Mouse (Mus musculus): ENCODE measurements around the gene Elavl3. TPM values are rescaled to one million over a fixed set of nuclear protein-coding genes. Genes with fewer than 3 reads are reported as not detected.
A peak's percentile ranks its signal among the peaks of the same experiment; 100 is the strongest.

The Elavl3 gene
- polyA plus RNA-seq, 1 experiment from 2014 or later: 0.11 TPM

GRCm38 (mm10) chr9:22067195-22067594 is 15.4 kb upstream of the Elavl3 start:
- no peak overlapping the region for H3K27ac ChIP-seq (replicated peaks; ENCODE audit: low read depth, low read length)
- H3K27me3 ChIP-seq (ENCODE audit: control insufficient read depth, insufficient read depth, low read length): no peaks in the 10 kb centered on the region
- H3K36me3 ChIP-seq (ENCODE audit: control insufficient read depth, insufficient read depth, low read length): peaks cover 14% of the 10 kb centered on the region; the same call in 1 of the 2 replicates
- no peak overlapping the region for H3K9ac ChIP-seq (ENCODE audit: low read length)
- H3K4me2 ChIP-seq (ENCODE audit: low read depth, severe bottlenecking): no peak overlapping the region
- WGBS: 73% methylated on average over 5 of the region's 5 CpGs
- H3K9me3 ChIP-seq (ENCODE audit: control insufficient read depth, low read length): no peaks in the 10 kb centered on the region
- no peak overlapping the region for H3K4me3 ChIP-seq (ENCODE audit: low read depth, low read length)
- H3K4me1 ChIP-seq (ENCODE audit: control insufficient read depth, insufficient read depth, low read length): peaks cover 5% of the 10 kb centered on the region; the same call in 1 of the 2 replicates
- DNase-seq (ENCODE audit: low spot score) (no peak), ATAC-seq (ENCODE audit: insufficient number of reproducible peaks, low FRiP score, low TSS enrichment, low read depth) (no peak)

GRCm38 (mm10) chr9:22066433-22066832 is 14.6 kb upstream of the Elavl3 start:
- H3K4me3 ChIP-seq (ENCODE audit: low read depth, low read length): no peak overlapping the region
- no peak overlapping the region for H3K4me2 ChIP-seq (ENCODE audit: low read depth, severe bottlenecking)
- WGBS: 65% methylated on average over 3 of the region's 3 CpGs
- ATAC-seq (ENCODE audit: insufficient number of reproducible peaks, low FRiP score, low TSS enrichment, low read depth) (no peak), DNase-seq (ENCODE audit: low spot score) (peak; percentile 54)
- H3K9me3 ChIP-seq (ENCODE audit: control insufficient read depth, low read length): no peaks in the 10 kb centered on the region
- H3K27me3 ChIP-seq (ENCODE audit: control insufficient read depth, insufficient read depth, low read length): no peaks in the 10 kb centered on the region
- H3K36me3 ChIP-seq (ENCODE audit: control insufficient read depth, insufficient read depth, low read length): peaks cover 14% of the 10 kb centered on the region; the same call in 1 of the 2 replicates
- H3K9ac ChIP-seq (ENCODE audit: low read length): no peak overlapping the region
- peaks cover 5% of the 10 kb centered on the region; the same call in 1 of the 2 replicates for H3K4me1 ChIP-seq (ENCODE audit: control insufficient read depth, insufficient read depth, low read length)
- H3K27ac ChIP-seq (replicated peaks; ENCODE audit: low read depth, low read length): no peak overlapping the region

GRCm38 (mm10) chr9:22065642-22066041 is 13.8 kb upstream of the Elavl3 start:
- no peak overlapping the region for H3K4me2 ChIP-seq (ENCODE audit: low read depth, severe bottlenecking)
- H3K9me3 ChIP-seq (ENCODE audit: control insufficient read depth, low read length): no peaks in the 10 kb centered on the region
- no peak overlapping the region for H3K4me3 ChIP-seq (ENCODE audit: low read depth, low read length)
- H3K4me1 ChIP-seq (ENCODE audit: control insufficient read depth, insufficient read depth, low read length): peaks cover 5% of the 10 kb centered on the region; the same call in 1 of the 2 replicates
- DNase-seq (ENCODE audit: low spot score) (no peak), ATAC-seq (ENCODE audit: insufficient number of reproducible peaks, low FRiP score, low TSS enrichment, low read depth) (no peak)
- H3K9ac ChIP-seq (ENCODE audit: low read length): no peak overlapping the region
- H3K36me3 ChIP-seq (ENCODE audit: control insufficient read depth, insufficient read depth, low read length): peaks cover 18% of the 10 kb centered on the region
- H3K27ac ChIP-seq (replicated peaks; ENCODE audit: low read depth, low read length): no peak overlapping the region
- WGBS: 93% methylated on average over 11 of the region's 11 CpGs
- no peaks in the 10 kb centered on the region for H3K27me3 ChIP-seq (ENCODE audit: control insufficient read depth, insufficient read depth, low read length)

- ATAC-seq (ENCODE audit: insufficient number of reproducible peaks, low FRiP score, low TSS enrichment, low read depth) (no peak), DNase-seq (ENCODE audit: low spot score) (no peak)
- Histone ChIP-seq H3K4me2 (ENCODE audit: low read depth, severe bottlenecking) (no peak overlapping the region), H3K4me1 (ENCODE audit: control insufficient read depth, insufficient read depth, low read length) (no peaks in the 10 kb centered on the region), H3K9me3 (ENCODE audit: control insufficient read depth, low read length) (no peaks in the 10 kb centered on the region), H3K36me3 (ENCODE audit: control insufficient read depth, insufficient read depth, low read length) (peaks cover 18% of the 10 kb centered on the region), H3K4me3 (ENCODE audit: low read depth, low read length) (no peak overlapping the region), H3K9ac (ENCODE audit: low read length) (no peak overlapping the region), H3K27ac (replicated peaks; ENCODE audit: low read depth, low read length) (no peak overlapping the region), H3K27me3 (ENCODE audit: control insufficient read depth, insufficient read depth, low read length) (no peaks in the 10 kb centered on the region)
- WGBS: 93% methylated on average over 3 of the region's 3 CpGs
Measured at GRCm38 (mm10) chr9:22064341-22064740, 12.5 kb upstream of the Elavl3 start.

GRCm38 (mm10) chr9:22061339-22061738 is 9.5 kb upstream of the Elavl3 start:
- no peaks in the 10 kb centered on the region for H3K27me3 ChIP-seq (ENCODE audit: control insufficient read depth, insufficient read depth, low read length)
- DNase-seq (ENCODE audit: low spot score) (no peak), ATAC-seq (ENCODE audit: insufficient number of reproducible peaks, low FRiP score, low TSS enrichment, low read depth) (no peak)
- H3K4me1 ChIP-seq (ENCODE audit: control insufficient read depth, insufficient read depth, low read length): no peaks in the 10 kb centered on the region
- no peak overlapping the region for H3K4me3 ChIP-seq (ENCODE audit: low read depth, low read length)
- H3K9ac ChIP-seq (ENCODE audit: low read length): no peak overlapping the region
- no peak overlapping the region for H3K4me2 ChIP-seq (ENCODE audit: low read depth, severe bottlenecking)
- WGBS: 73% methylated on average over 2 of the region's 2 CpGs
- H3K36me3 ChIP-seq (ENCODE audit: control insufficient read depth, insufficient read depth, low read length): peaks cover 28% of the 10 kb centered on the region
- H3K9me3 ChIP-seq (ENCODE audit: control insufficient read depth, low read length): no peaks in the 10 kb centered on the region
- no peak overlapping the region for H3K27ac ChIP-seq (replicated peaks; ENCODE audit: low read depth, low read length)

GRCm38 (mm10) chr9:22058011-22058424 is 6.2 kb upstream of the Elavl3 start:
- 90% methylated on average over 9 of the region's 9 CpGs for WGBS
- H3K4me1 ChIP-seq (ENCODE audit: control insufficient read depth, insufficient read depth, low read length): peaks cover 3% of the 10 kb centered on the region; the same call in 1 of the 2 replicates
- no peak overlapping the region for H3K4me3 ChIP-seq (ENCODE audit: low read depth, low read length)
- no peak overlapping the region for H3K27ac ChIP-seq (replicated peaks; ENCODE audit: low read depth, low read length)
- DNase-seq (ENCODE audit: low spot score) (no peak), ATAC-seq (ENCODE audit: insufficient number of reproducible peaks, low FRiP score, low TSS enrichment, low read depth) (no peak)
- H3K9me3 ChIP-seq (ENCODE audit: control insufficient read depth, low read length): no peaks in the 10 kb centered on the region
- no peak overlapping the region for H3K4me2 ChIP-seq (ENCODE audit: low read depth, severe bottlenecking)
- no peak overlapping the region for H3K9ac ChIP-seq (ENCODE audit: low read length)
- peaks cover 17% of the 10 kb centered on the region for H3K36me3 ChIP-seq (ENCODE audit: control insufficient read depth, insufficient read depth, low read length)
- peaks cover 20% of the 10 kb centered on the region for H3K27me3 ChIP-seq (ENCODE audit: control insufficient read depth, insufficient read depth, low read length)

- Histone ChIP-seq H3K4me2 (ENCODE audit: low read depth, severe bottlenecking) (no peak overlapping the region), H3K9me3 (ENCODE audit: control insufficient read depth, low read length) (no peaks in the 10 kb centered on the region), H3K27me3 (ENCODE audit: control insufficient read depth, insufficient read depth, low read length) (peaks cover 29% of the 10 kb centered on the region), H3K4me3 (ENCODE audit: low read depth, low read length) (no peak overlapping the region), H3K9ac (ENCODE audit: low read length) (no peak overlapping the region), H3K4me1 (ENCODE audit: control insufficient read depth, insufficient read depth, low read length) (peaks cover 3% of the 10 kb centered on the region; the same call in 1 of the 2 replicates), H3K27ac (replicated peaks; ENCODE audit: low read depth, low read length) (no peak overlapping the region), H3K36me3 (ENCODE audit: control insufficient read depth, insufficient read depth, low read length) (peaks cover 14% of the 10 kb centered on the region)
- no peak for ATAC-seq (ENCODE audit: insufficient number of reproducible peaks, low FRiP score, low TSS enrichment, low read depth)
- no peak for DNase-seq (ENCODE audit: low spot score)
- 90% methylated on average over 9 of the region's 9 CpGs for WGBS
Measured at GRCm38 (mm10) chr9:22057031-22057517, 5.3 kb upstream of the Elavl3 start.

GRCm38 (mm10) chr9:22056303-22056910 is 4.6 kb upstream of the Elavl3 start:
- Histone ChIP-seq H3K27ac (replicated peaks; ENCODE audit: low read depth, low read length) (no peak overlapping the region), H3K4me1 (ENCODE audit: control insufficient read depth, insufficient read depth, low read length) (peaks cover 6% of the 10 kb centered on the region), H3K4me2 (ENCODE audit: low read depth, severe bottlenecking) (no peak overlapping the region), H3K36me3 (ENCODE audit: control insufficient read depth, insufficient read depth, low read length) (peaks cover 13% of the 10 kb centered on the region), H3K27me3 (ENCODE audit: control insufficient read depth, insufficient read depth, low read length) (peaks cover 36% of the 10 kb centered on the region), H3K9me3 (ENCODE audit: control insufficient read depth, low read length) (no peaks in the 10 kb centered on the region), H3K4me3 (ENCODE audit: low read depth, low read length) (no peak overlapping the region), H3K9ac (ENCODE audit: low read length) (no peak overlapping the region)
- 68% methylated on average over 9 of the region's 9 CpGs for WGBS
- ATAC-seq (ENCODE audit: insufficient number of reproducible peaks, low FRiP score, low TSS enrichment, low read depth): no peak
- DNase-seq (ENCODE audit: low spot score): no peak

All from limb, embryonic 11.5 days (tissue).